12 mouse cellular contexts compared by ENCODE assay signal in the genomic region with DNA sequence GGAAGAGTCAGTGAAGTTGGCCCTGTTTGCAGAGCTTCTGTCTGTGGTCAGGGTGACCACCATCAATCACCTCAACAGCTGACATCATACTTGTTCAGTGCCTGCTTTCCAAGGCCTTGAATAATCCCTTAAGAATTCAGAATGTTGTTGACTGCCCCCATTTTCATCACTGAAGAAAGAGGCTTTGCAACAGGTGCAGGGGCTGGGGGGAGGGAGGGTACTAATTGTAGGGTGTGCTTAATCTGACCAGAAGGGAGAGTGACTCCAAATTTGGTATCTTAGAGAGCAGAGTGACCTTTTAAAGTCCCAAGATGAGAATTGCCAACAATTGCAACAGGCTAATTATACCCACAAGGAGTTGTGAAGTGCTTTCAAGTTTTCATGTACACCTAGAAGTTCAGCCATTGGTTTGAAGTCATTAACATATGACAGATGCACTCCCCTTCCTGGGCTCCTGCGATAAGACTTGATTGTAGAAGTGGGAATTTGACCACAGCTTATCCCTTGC. TPM values are rescaled to one million over a fixed set of nuclear protein-coding genes. Genes with fewer than 3 reads are reported as not detected.
DNase-seq lines count a peak whose midpoint lies in the region; ATAC-seq and TF ChIP-seq lines count a peak whose summit lies in the region.
"Had no signal": no experiment of that assay in that cellular context is flagged by ENCODE, and none has a peak within 500 bp of the region (broad histone marks: within the 10 kb centered on the region; RNA-seq: fewer than 3 reads in every experiment).

No protein-coding gene starts in this region.

- no peak overlapping the region for H3K4me3 ChIP-seq in heart, postnatal 0 days (ENCODE audit: low read depth, low read length)
- no peak overlapping the region for H3K4me3 ChIP-seq in MEL (ENCODE audit: control insufficient read depth in 1 of 2, insufficient read depth in 1 of 2, low read depth in 2 of 2, low read length in 2 of 2)
- H3K4me3 ChIP-seq in limb, embryonic 14.5 days (replicated peaks; ENCODE audit: low read length), result no peak overlapping the region
- H3K4me3 ChIP-seq: forebrain, embryonic 10.5 days had no signal

- H3K4me2 ChIP-seq in heart, postnatal 0 days (ENCODE audit: low read depth, low read length), result no peak overlapping the region
- no peak overlapping the region for H3K4me2 ChIP-seq in limb, embryonic 14.5 days (replicated peaks; ENCODE audit: low read depth, low read length, severe bottlenecking)
- H3K4me2 ChIP-seq: lung, embryonic 14.5 days had no signal

- peak; percentile 27 for DNase-seq in heart, postnatal 0 days (ENCODE audit: low spot score)
- DNase-seq in heart, adult 11 months, result no peak
- peak; percentile 21 for DNase-seq in MEL (ENCODE audit: low read depth, low spot score)
- peak; percentile 71 for DNase-seq in adrenal gland, adult 8-10 months
- peak; percentile 17 for DNase-seq in limb, embryonic 14.5 days (ENCODE audit: low spot score)
- DNase-seq in left cerebral cortex, adult 18-20 months (ENCODE audit: low spot score in 2 of 2), result no peak
- DNase-seq in thymus, postnatal 4 days, result no peak
- DNase-seq: cerebellum, adult 9-10 months; kidney, adult 8-10 months; lung, embryonic 14.5 days; retina, postnatal 1 day had no signal

- no peaks in the 10 kb centered on the region for H3K27me3 ChIP-seq in heart, postnatal 0 days (ENCODE audit: control insufficient read depth, insufficient read depth, low read length)
- H3K27me3 ChIP-seq in MEL (ENCODE audit: control insufficient read depth in 1 of 2, insufficient read depth in 2 of 2, low read length in 2 of 2), result no peaks in the 10 kb centered on the region
- H3K27me3 ChIP-seq in limb, embryonic 14.5 days (ENCODE audit: control insufficient read depth, insufficient read depth, low read length), result no peaks in the 10 kb centered on the region

- no peak for TF ChIP-seq POLR2A in MEL (IDR thresholded peaks at IDR 0.05; ENCODE audit: control insufficient read depth in 1 of 2, insufficient read depth in 1 of 2, low read depth in 1 of 2, low read length in 2 of 2, poor library complexity in 1 of 2)
- no peak for TF ChIP-seq POLR2A in limb, embryonic 14.5 days (IDR thresholded peaks at IDR 0.05; ENCODE audit: borderline replicate concordance, extremely low read depth, insufficient read depth, insufficient read length)

- H3K9me3 ChIP-seq in heart, postnatal 0 days (replicated peaks; ENCODE audit: control insufficient read depth, low read length), result no peaks in the 10 kb centered on the region
- H3K9me3 ChIP-seq in MEL (replicated peaks; ENCODE audit: insufficient read depth, low read length), result no peaks in the 10 kb centered on the region
- no peaks in the 10 kb centered on the region for H3K9me3 ChIP-seq in limb, embryonic 14.5 days (ENCODE audit: control insufficient read depth, low read length)
- H3K9me3 ChIP-seq: forebrain, embryonic 10.5 days had no signal

- WGBS in heart, postnatal 0 days, result 17% methylated on average over 1 of the region's 1 CpGs
- WGBS in limb, embryonic 14.5 days, result 72% methylated on average over 1 of the region's 1 CpGs

- H3K36me3 ChIP-seq in heart, postnatal 0 days (replicated peaks; ENCODE audit: control insufficient read depth, insufficient read depth, low read length), result no peaks in the 10 kb centered on the region
- peaks cover 0 to 10% of the 10 kb centered on the region in 2 experiments; a peak in 2 of 4 replicates for H3K36me3 ChIP-seq in MEL (ENCODE audit: control insufficient read depth in 1 of 2, insufficient read depth in 2 of 2, low read length in 2 of 2)
- H3K36me3 ChIP-seq in limb, embryonic 14.5 days (ENCODE audit: control insufficient read depth, insufficient read depth, low read length), result no peaks in the 10 kb centered on the region
- H3K36me3 ChIP-seq: forebrain, embryonic 10.5 days had no signal

- H3K9ac ChIP-seq in heart, postnatal 0 days (replicated peaks; ENCODE audit: low read depth, low read length), result no peak overlapping the region
- no peak overlapping the region for H3K9ac ChIP-seq in MEL (ENCODE audit: control insufficient read depth, low read depth, low read length, poor library complexity, severe bottlenecking)
- H3K9ac ChIP-seq in limb, embryonic 14.5 days (ENCODE audit: low read depth, low read length, severe bottlenecking), result no peak overlapping the region
- H3K9ac ChIP-seq: lung, embryonic 14.5 days had no signal

- no peak for TF ChIP-seq CTCF in heart, postnatal 0 days (IDR thresholded peaks at IDR 0.05; ENCODE audit: low read depth)
- no peak for TF ChIP-seq CTCF in MEL (IDR thresholded peaks at IDR 0.05 in 2 of 3, conservative IDR thresholded peaks at IDR 0.05 in 1 of 3; ENCODE audit: control insufficient read depth in 1 of 3, insufficient read depth in 1 of 3, low read depth in 2 of 3, low read length in 3 of 3, poor library complexity in 1 of 3, severe bottlenecking in 1 of 3)

- H3K4me1 ChIP-seq in heart, postnatal 0 days (ENCODE audit: control insufficient read depth, insufficient read depth), result peaks cover 3% of the 10 kb centered on the region; the same call in 1 of the 2 replicates
- H3K4me1 ChIP-seq in MEL (ENCODE audit: control insufficient read depth in 1 of 2, insufficient read depth in 2 of 2, low read length in 2 of 2), result peaks cover 2 to 8% of the 10 kb centered on the region in 2 experiments; a peak in 3 of 4 replicates
- H3K4me1 ChIP-seq in limb, embryonic 14.5 days (ENCODE audit: control insufficient read depth, insufficient read depth, low read length), result no peaks in the 10 kb centered on the region

- no peaks in the 10 kb centered on the region for H3K79me2 ChIP-seq in MEL (ENCODE audit: control insufficient read depth, insufficient read depth, low read length, poor library complexity)

- TF ChIP-seq EP300 in heart, postnatal 0 days (IDR thresholded peaks at IDR 0.05; ENCODE audit: low read depth), result no peak
- TF ChIP-seq EP300 in MEL (IDR thresholded peaks at IDR 0.05; ENCODE audit: low read depth in 1 of 2, low read length in 2 of 2), result no peak

- peak; percentile 58 for ATAC-seq in heart, postnatal 0 days (ENCODE audit: insufficient read depth, low read depth)
- ATAC-seq in limb, embryonic 14.5 days (ENCODE audit: low FRiP score, low read depth), result peak; percentile 57; the same call in 1 of the 2 replicates

- no peak for TF ChIP-seq RAD21 in MEL (IDR thresholded peaks at IDR 0.05; ENCODE audit: low read depth, low read length)

- H3K27ac ChIP-seq in heart, postnatal 0 days (ENCODE audit: low read depth), result peak overlapping the region; percentile 48; the same call in 1 of the 2 replicates
- H3K27ac ChIP-seq in MEL (ENCODE audit: control insufficient read depth, low read depth, low read length), result no peak overlapping the region
- no peak overlapping the region for H3K27ac ChIP-seq in limb, embryonic 14.5 days (replicated peaks; ENCODE audit: low read depth, low read length)
- H3K27ac ChIP-seq: forebrain, embryonic 10.5 days had no signal

TF ChIP-seq in MEL, 35 proteins besides CTCF, POLR2A, EP300 and RAD21:
- TF ChIP-seq GATA1 (IDR thresholded peaks at IDR 0.05; ENCODE audit: low read depth, low read length), result 0 out of 2 replicates have a peak, but pooled peaks have one; percentile 8
- TF ChIP-seq MYC (IDR thresholded peaks at IDR 0.05; ENCODE audit: low read depth, low read length), result no peak

RNA-seq across cellular contexts. Expression of a gene that starts 24.4 kb away (rescaled TPM):
- 3.9 and 4.0 TPM in 2 replicates for total RNA-seq in heart, postnatal 0 days (2014; rRNA removed; ENCODE audit: low replicate concordance)
- polyA plus RNA-seq in heart, postnatal 0 days (2015; fragmentation: Nextera tagmentation; extraction: Ambion mirVana), result 4.1 and 5.1 TPM in 2 replicates
- total RNA-seq in MEL (2012; rRNA removed), result 5.2 and 5.3 TPM in 2 replicates
- 10 to 100 TPM in 1 of 2 experiments, not detected in 1; 18.2 TPM for polyA plus RNA-seq in MEL (2012; ENCODE audit: insufficient read depth in 1 of 2, insufficient read length in 2 of 2, low read depth in 1 of 2, low replicate concordance in 2 of 2, missing spikeins in 1 of 2)
- 1 to 10 TPM; 3.7 to 4.9 (median 4.0) TPM for total RNA-seq in adrenal gland, adult 8-10 months (2022)
- 8.1 and 9.7 TPM in 2 replicates for polyA plus RNA-seq in limb, embryonic 14.5 days (2012; rRNA removed)
- 7.9 and 9.1 TPM in 2 replicates for polyA plus RNA-seq in limb, embryonic 14.5 days (2014; fragmentation: Nextera tagmentation; extraction: Ambion mirVana)
- total RNA-seq in left cerebral cortex, adult 18-20 months (2021), result 1 to 10 TPM; 7.8 to 8.3 TPM

Comparison
In these comparisons a context has a peak if more than half of its experiments do, and no peak if none do; other contexts are left out.
1. DNase-seq: peak in heart, postnatal 0 days (single experiment), MEL (single experiment), adrenal gland, adult 8-10 months (single experiment) and limb, embryonic 14.5 days (single experiment); none in heart, adult 11 months (single experiment), left cerebral cortex, adult 18-20 months (0 of 2) and thymus, postnatal 4 days (single experiment).